Mouse (Mus musculus) heart, embryonic 11.5 days (tissue): ENCODE results near the gene Lalba. TPM values are rescaled to one million over a fixed set of nuclear protein-coding genes. Genes with fewer than 3 reads are reported as not detected.

Experiments used
- ATAC-seq: fragments of 200-750 bp; cut with Nextera tagmentation; replicated peaks from 2 replicates; pipeline ENCODE4 v1.8.0; 2017; ENCODE audit warnings: moderate library complexity; ENCODE audit not compliant: insufficient number of reproducible peaks, low FRiP score, low TSS enrichment
- H3K27ac ChIP-seq: fragments of 300-500 bp; sonication (generic); 2 replicates; pipeline ENCODE4 v1.5.1; 2014; ENCODE audit warnings: mild to moderate bottlenecking, low read depth, low read length
- H3K27me3 ChIP-seq: fragments of 300-500 bp; sonication (generic); 2 replicates; pipeline ENCODE4 v1.6.1; 2014; ENCODE audit warnings: mild to moderate bottlenecking, low read length, mixed read lengths; ENCODE audit not compliant: control insufficient read depth, insufficient read depth
- H3K36me3 ChIP-seq: fragments of 300-500 bp; sonication (generic); 2 replicates; pipeline ENCODE4 v1.6.1; 2014; ENCODE audit warnings: mild to moderate bottlenecking, low read length, moderate library complexity, mixed read lengths; ENCODE audit not compliant: control insufficient read depth, insufficient read depth
- H3K4me1 ChIP-seq: fragments of 300-500 bp; sonication (generic); 2 replicates; pipeline ENCODE4 v1.6.1; 2014; ENCODE audit warnings: low read length; ENCODE audit not compliant: control insufficient read depth, insufficient read depth
- H3K4me2 ChIP-seq: fragments of 300-500 bp; sonication (generic); 2 replicates; pipeline ENCODE4 v1.6.1; 2014; ENCODE audit warnings: mild to moderate bottlenecking, moderate library complexity
- H3K4me3 ChIP-seq: fragments of 300-500 bp; sonication (generic); 2 replicates; pipeline ENCODE4 v1.5.1; 2014; ENCODE audit warnings: low read depth, low read length
- H3K9ac ChIP-seq: fragments of 300-500 bp; sonication (generic); 2 replicates; pipeline ENCODE4 v1.6.1; 2014; ENCODE audit warnings: mild to moderate bottlenecking, low read depth, low read length, moderate library complexity
- H3K9me3 ChIP-seq: fragments of 300-500 bp; sonication (generic); replicated peaks from 2 replicates; pipeline ENCODE4 v1.6.1; 2016; ENCODE audit warnings: low read length; ENCODE audit not compliant: control insufficient read depth
- WGBS: fragments of 180-500 bp; shearing (Covaris S2); extraction: QIAGEN DNeasy Blood & Tissue Kit; methylation state at CpG from one replicate; pipeline ENCODE4 v1.1.7; 2014; ENCODE audit not compliant: insufficient replicate concordance; 5-methylcytosine and 5-hydroxymethylcytosine counted together
- polyA plus RNA-seq: library from polyadenylated mRNA; unstranded; fragments of >200 nt; fragmentation: Nextera tagmentation; extraction: Ambion mirVana; gene quantifications from 2 replicates; pipeline ENCODE4 v1.2.1, GENCODE M21; 2014

The Lalba gene
- polyA plus RNA-seq, 1 experiment from 2014 or later = not detected

DNA sequence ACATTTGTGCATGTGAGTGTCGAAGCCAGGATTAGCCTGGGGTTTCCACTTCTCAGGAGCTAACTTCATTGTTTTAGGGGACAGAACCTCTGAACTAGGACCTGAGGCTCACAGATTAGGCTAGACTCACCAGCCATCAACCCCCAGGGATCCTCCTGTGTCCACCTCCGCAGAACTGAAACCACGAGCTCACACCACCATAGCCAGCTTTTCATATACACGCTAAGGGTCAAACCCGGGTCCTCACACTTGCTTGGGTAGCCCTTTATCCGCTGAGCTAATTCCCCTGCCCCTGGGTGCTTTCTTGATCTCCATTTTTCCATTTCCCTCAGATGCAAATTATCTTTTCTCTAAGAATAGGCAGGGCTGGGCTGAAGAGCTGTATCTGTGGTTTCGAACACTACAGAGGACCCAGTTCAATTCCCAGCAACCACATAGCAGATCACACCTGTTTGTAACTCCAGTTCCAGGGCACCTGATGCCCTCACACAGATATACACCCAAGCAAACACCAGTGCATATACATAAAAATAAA is 2.9 kb downstream of the Lalba start:
- no peaks in the 10 kb centered on the region for H3K27me3 ChIP-seq
- H3K4me2 ChIP-seq = no peak overlapping the region
- no peaks in the 10 kb centered on the region for H3K4me1 ChIP-seq
- no peaks in the 10 kb centered on the region for H3K36me3 ChIP-seq
- no peak overlapping the region for H3K9ac ChIP-seq
- no peaks in the 10 kb centered on the region for H3K9me3 ChIP-seq
- no peak overlapping the region for H3K4me3 ChIP-seq
- 75% methylated on average over 7 of the region's 7 CpGs for WGBS
- no peak overlapping the region for H3K27ac ChIP-seq
- ATAC-seq = no peak

- ATAC-seq = no peak
- H3K4me2 ChIP-seq = no peak overlapping the region
- no peaks in the 10 kb centered on the region for H3K9me3 ChIP-seq
- no peak overlapping the region for H3K4me3 ChIP-seq
- H3K36me3 ChIP-seq = no peaks in the 10 kb centered on the region
- H3K9ac ChIP-seq = no peak overlapping the region
- WGBS = 79% methylated on average over 5 of the region's 5 CpGs
- no peaks in the 10 kb centered on the region for H3K27me3 ChIP-seq
- H3K27ac ChIP-seq = no peak overlapping the region
- no peaks in the 10 kb centered on the region for H3K4me1 ChIP-seq
Observed at GRCm38 (mm10) chr15:98476281-98476680, 6.2 kb downstream of the Lalba start.

DNA sequence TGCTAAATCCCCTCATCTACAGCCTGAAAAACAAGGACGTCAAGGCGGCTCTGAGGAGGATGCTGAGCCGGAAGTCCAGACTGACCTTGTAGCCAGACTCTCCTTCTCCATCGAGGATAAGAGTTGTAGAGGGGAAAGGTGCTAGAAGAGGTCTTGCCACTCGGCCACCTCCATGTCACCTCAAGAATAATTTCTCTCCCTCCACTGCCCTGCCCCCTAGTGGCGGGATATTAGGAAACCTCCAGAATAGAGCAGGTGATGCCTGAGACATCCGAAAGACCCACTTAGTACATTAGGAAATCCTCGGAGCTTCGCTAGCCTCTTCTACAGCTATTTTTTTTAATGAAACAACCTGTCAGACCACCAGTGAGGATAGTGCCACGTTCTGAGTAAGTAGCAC is 7.1 kb downstream of the Lalba start:
- WGBS = 47% methylated on average over 10 of the region's 10 CpGs
- Histone ChIP-seq H3K4me2 (no peak overlapping the region), H3K27ac (no peak overlapping the region), H3K9ac (no peak overlapping the region), H3K4me3 (no peak overlapping the region), H3K27me3 (no peaks in the 10 kb centered on the region), H3K9me3 (no peaks in the 10 kb centered on the region), H3K36me3 (no peaks in the 10 kb centered on the region), H3K4me1 (no peaks in the 10 kb centered on the region)
- no peak for ATAC-seq

- no peak overlapping the region for H3K4me3 ChIP-seq
- no peaks in the 10 kb centered on the region for H3K4me1 ChIP-seq
- H3K36me3 ChIP-seq = no peaks in the 10 kb centered on the region
- no peak overlapping the region for H3K4me2 ChIP-seq
- 82% methylated on average over 10 of the region's 10 CpGs for WGBS
- no peaks in the 10 kb centered on the region for H3K27me3 ChIP-seq
- no peak overlapping the region for H3K27ac ChIP-seq
- ATAC-seq = no peak
- H3K9ac ChIP-seq = no peak overlapping the region
- no peaks in the 10 kb centered on the region for H3K9me3 ChIP-seq
Observed at GRCm38 (mm10) chr15:98474958-98475357, 7.6 kb downstream of the Lalba start.

GRCm38 (mm10) chr15:98471539-98471938 is 11.0 kb downstream of the Lalba start:
- Histone ChIP-seq H3K9me3 (no peaks in the 10 kb centered on the region), H3K4me2 (no peak overlapping the region), H3K27me3 (no peaks in the 10 kb centered on the region), H3K4me1 (no peaks in the 10 kb centered on the region), H3K9ac (no peak overlapping the region), H3K4me3 (no peak overlapping the region), H3K27ac (no peak overlapping the region), H3K36me3 (no peaks in the 10 kb centered on the region)
- no peak for ATAC-seq
- WGBS = 87% methylated on average over 13 of the region's 13 CpGs

- no peak for ATAC-seq
- 71% methylated on average over 4 of the region's 4 CpGs for WGBS
Observed at GRCm38 (mm10) chr15:98469596-98469995, 12.9 kb downstream of the Lalba start, which contains the start of gene OR5BS1P. Gene OR5BS1P, plus strand, starts transcription at chr15:98469896.

GRCm38 (mm10) chr15:98452288-98452687 is 30.2 kb downstream of the Lalba start, which contains the start of gene Olfr281:
Gene Olfr281, plus strand, starts transcription at chr15:98452588.
- Histone ChIP-seq H3K4me1 (0 out of 2 replicates have a peak, but pooled peaks cover 2% of the 10 kb centered on the region), H3K9me3 (no peaks in the 10 kb centered on the region), H3K9ac (no peak within 1 kb of the TSS), H3K4me3 (no peak within 1 kb of the TSS), H3K4me2 (no peak within 1 kb of the TSS), H3K27me3 (no peaks in the 10 kb centered on the region), H3K27ac (no peak within 1 kb of the TSS), H3K36me3 (no peaks in the 10 kb centered on the region)
- WGBS = 89% methylated on average over 7 of the region's 7 CpGs
- no peak for ATAC-seq

More at GRCm38 (mm10) chr15:98469596-98469995, 12.9 kb downstream of the Lalba start, which contains the start of gene OR5BS1P:
- Histone ChIP-seq H3K9me3 (no peaks in the 10 kb centered on the region), H3K4me1 (no peaks in the 10 kb centered on the region), H3K4me3 (no peak within 1 kb of the TSS), H3K36me3 (no peaks in the 10 kb centered on the region), H3K27ac (no peak within 1 kb of the TSS), H3K27me3 (no peaks in the 10 kb centered on the region), H3K4me2 (no peak within 1 kb of the TSS), H3K9ac (no peak within 1 kb of the TSS)

DNA sequence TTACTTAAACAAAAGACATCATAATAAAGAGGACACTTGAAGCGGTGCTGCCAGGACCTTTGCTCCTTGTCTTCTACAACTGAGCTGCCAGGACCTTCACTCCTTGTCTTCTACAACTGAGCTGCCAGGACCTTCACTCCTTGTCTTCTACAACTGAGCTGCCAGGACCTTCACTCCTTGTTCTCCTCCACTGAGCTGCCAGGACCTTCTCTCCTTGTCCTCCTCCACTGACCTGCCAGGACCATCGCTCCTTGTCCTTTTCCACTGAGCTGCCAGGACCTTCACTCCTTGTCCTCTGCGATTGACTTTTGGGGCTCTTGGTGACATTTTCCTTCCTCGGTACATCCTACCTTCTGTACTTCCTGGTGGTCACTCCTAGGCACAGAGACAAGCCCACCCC is 34.0 kb downstream of the Lalba start:
- ATAC-seq = no peak
- 58% methylated on average over 4 of the region's 4 CpGs for WGBS
- Histone ChIP-seq H3K27ac (no peak overlapping the region), H3K9ac (no peak overlapping the region), H3K4me3 (no peak overlapping the region), H3K36me3 (no peaks in the 10 kb centered on the region), H3K4me1 (0 out of 2 replicates have a peak, but pooled peaks cover 2% of the 10 kb centered on the region), H3K9me3 (no peaks in the 10 kb centered on the region), H3K27me3 (no peaks in the 10 kb centered on the region), H3K4me2 (no peak overlapping the region)

GRCm38 (mm10) chr15:98444561-98444960 is 38.0 kb downstream of the Lalba start:
- 65% methylated on average over 3 of the region's 3 CpGs for WGBS
- H3K4me1 ChIP-seq = no peaks in the 10 kb centered on the region
- H3K4me3 ChIP-seq = no peak overlapping the region
- no peaks in the 10 kb centered on the region for H3K27me3 ChIP-seq
- no peaks in the 10 kb centered on the region for H3K9me3 ChIP-seq
- H3K27ac ChIP-seq = no peak overlapping the region
- H3K9ac ChIP-seq = no peak overlapping the region
- H3K4me2 ChIP-seq = no peak overlapping the region
- H3K36me3 ChIP-seq = no peaks in the 10 kb centered on the region
- ATAC-seq = no peak
